Mouse (Mus musculus) lung, embryonic 14.5 days (tissue): Measurements from ENCODE around the gene Nyap1. TPM values are rescaled to one million over a fixed set of nuclear protein-coding genes. Genes with fewer than 3 reads are reported as not detected.
"Not testable (repeated sequence)": the region's sequence is repeated elsewhere in the genome, so short reads cannot be mapped to it uniquely, and the experiment has no call there.

Experiments
- ATAC-seq: fragments of 200-750 bp; cut with Nextera tagmentation; 2 replicates; pipeline ENCODE4 v1.8.0; 2017; ENCODE audit warnings: mild to moderate bottlenecking, moderate TSS enrichment, moderate library complexity; ENCODE audit not compliant: insufficient read depth
- DNase-seq: peaks from one replicate; pipeline ENCODE4 v3.0.0-alpha.2; 2015
- H3K27ac ChIP-seq: fragments of 300-500 bp; sonication (generic); 2 replicates; pipeline ENCODE4 v1.5.1; 2014; ENCODE audit warnings: low read depth, mild to moderate bottlenecking, moderate library complexity
- H3K27me3 ChIP-seq: fragments of 300-500 bp; sonication (generic); 2 replicates; pipeline ENCODE4 v1.6.1; 2014; ENCODE audit warnings: low read length, control low read depth; ENCODE audit not compliant: insufficient read depth
- H3K36me3 ChIP-seq: fragments of 300-500 bp; sonication (generic); 2 replicates; pipeline ENCODE4 v1.6.1; 2014; ENCODE audit warnings: control low read depth; ENCODE audit not compliant: insufficient read depth
- H3K4me1 ChIP-seq: fragments of 300-500 bp; sonication (generic); 2 replicates; pipeline ENCODE4 v1.6.1; 2014; ENCODE audit warnings: antibody characterized with exemption, control low read depth; ENCODE audit not compliant: insufficient read depth
- H3K4me2 ChIP-seq: fragments of 300-500 bp; sonication (generic); 2 replicates; pipeline ENCODE4 v1.6.1; 2014; ENCODE audit warnings: mild to moderate bottlenecking
- H3K4me3 ChIP-seq: fragments of 300-500 bp; sonication (generic); 2 replicates; pipeline ENCODE4 v1.5.1; 2014; ENCODE audit warnings: low read depth, low read length
- H3K9ac ChIP-seq: fragments of 300-500 bp; sonication (generic); 2 replicates; pipeline ENCODE4 v1.6.1; 2014
- H3K9me3 ChIP-seq: fragments of 300-500 bp; sonication (generic); 2 replicates; pipeline ENCODE4 v1.6.1; 2016; ENCODE audit warnings: low read depth, low read length, control low read depth
- CTCF ChIP-seq: IDR thresholded peaks from 2 replicates; pipeline ENCODE4 v1.5.1; 2016; ENCODE audit warnings: antibody characterized with exemption, low read depth
- WGBS: fragments of 180-500 bp; shearing (Covaris S2); extraction: QIAGEN DNeasy Blood & Tissue Kit; methylation state at CpG from one replicate; pipeline ENCODE4 v1.1.7; 2014; 5-methylcytosine and 5-hydroxymethylcytosine counted together
- polyA plus RNA-seq: library from polyadenylated mRNA; unstranded; fragments of >200 nt; fragmentation: Nextera tagmentation; extraction: Ambion mirVana; gene quantifications from 2 replicates; pipeline ENCODE4 v1.2.1, GENCODE M21; 2014

The Nyap1 gene
- polyA plus RNA-seq, 1 experiment from 2014 or later, result 0.93 TPM

DNA sequence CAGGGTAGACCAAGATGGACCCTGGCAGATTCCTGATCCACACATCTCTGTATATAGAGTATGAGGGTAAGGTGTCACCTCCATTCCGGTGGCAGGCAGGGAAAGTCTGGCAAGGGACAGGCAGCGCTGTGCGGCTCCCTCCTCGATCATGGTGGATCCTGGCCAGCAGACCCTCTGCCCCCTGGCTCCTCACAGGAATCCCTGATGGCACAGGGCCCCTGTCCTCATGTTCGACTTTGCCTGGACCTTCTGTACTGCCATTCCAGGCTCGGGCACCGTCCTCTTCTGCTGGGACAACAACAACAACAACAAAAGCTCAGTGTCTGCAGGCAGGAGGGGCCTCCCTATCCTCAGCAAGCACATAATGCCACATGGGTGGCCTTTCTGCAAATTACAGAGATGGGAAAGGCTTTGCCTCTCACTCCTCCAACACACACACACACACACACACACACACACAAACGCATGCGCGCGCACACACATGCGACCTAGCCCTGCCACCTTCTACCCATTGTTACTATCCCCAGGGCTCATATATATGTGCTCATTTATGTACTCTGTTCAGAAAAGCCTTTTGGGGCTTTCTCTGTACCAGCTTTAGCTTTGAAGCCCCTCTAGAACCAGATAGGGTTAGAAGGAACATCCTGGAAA is 7.6 kb downstream of the Nyap1 start:
- DNase-seq (no peak), ATAC-seq (no peak)
- H3K27me3 ChIP-seq, result no peaks in the 10 kb centered on the region
- H3K4me1 ChIP-seq, result no peaks in the 10 kb centered on the region
- peaks cover 34% of the 10 kb centered on the region; the same call in 1 of the 2 replicates for H3K36me3 ChIP-seq
- H3K4me3 ChIP-seq, result no peak overlapping the region
- H3K9me3 ChIP-seq, result no peaks in the 10 kb centered on the region
- no peak overlapping the region for H3K4me2 ChIP-seq
- TF ChIP-seq CTCF, result no peak
- H3K9ac ChIP-seq, result no peak overlapping the region
- no peak overlapping the region for H3K27ac ChIP-seq
- 83% methylated on average over 12 of the region's 12 CpGs for WGBS

DNA sequence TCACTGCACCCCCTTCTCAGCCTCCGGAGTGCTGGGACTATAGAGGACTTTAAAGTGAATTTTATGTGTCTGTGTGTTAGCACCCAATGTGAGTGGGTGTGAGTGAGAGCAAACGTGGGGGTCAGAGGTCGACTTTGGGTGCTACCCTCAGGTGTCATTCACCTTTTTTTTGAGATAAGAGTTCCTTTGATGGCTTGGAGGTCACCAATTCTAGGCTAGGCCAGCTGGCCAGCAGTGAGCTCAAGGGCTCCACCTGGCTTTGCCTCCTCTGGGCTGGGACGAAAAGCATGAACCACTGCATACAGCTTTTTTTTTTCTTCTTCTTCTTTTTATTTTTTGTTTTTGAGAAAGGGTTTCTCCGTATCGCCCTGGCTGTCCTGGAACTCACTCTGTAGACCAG is 14.6 kb downstream of the Nyap1 start:
- TF ChIP-seq CTCF, result no peak
- ATAC-seq (no peak), DNase-seq (no peak)
- no peak overlapping the region for H3K9ac ChIP-seq
- H3K9me3 ChIP-seq, result no peaks in the 10 kb centered on the region
- no peak overlapping the region for H3K4me2 ChIP-seq
- no peak overlapping the region for H3K27ac ChIP-seq
- H3K36me3 ChIP-seq, result no peaks in the 10 kb centered on the region
- WGBS, result 55% methylated on average over 6 of the region's 6 CpGs
- H3K4me1 ChIP-seq, result no peaks in the 10 kb centered on the region
- H3K27me3 ChIP-seq, result no peaks in the 10 kb centered on the region
- H3K4me3 ChIP-seq, result no peak overlapping the region

DNA sequence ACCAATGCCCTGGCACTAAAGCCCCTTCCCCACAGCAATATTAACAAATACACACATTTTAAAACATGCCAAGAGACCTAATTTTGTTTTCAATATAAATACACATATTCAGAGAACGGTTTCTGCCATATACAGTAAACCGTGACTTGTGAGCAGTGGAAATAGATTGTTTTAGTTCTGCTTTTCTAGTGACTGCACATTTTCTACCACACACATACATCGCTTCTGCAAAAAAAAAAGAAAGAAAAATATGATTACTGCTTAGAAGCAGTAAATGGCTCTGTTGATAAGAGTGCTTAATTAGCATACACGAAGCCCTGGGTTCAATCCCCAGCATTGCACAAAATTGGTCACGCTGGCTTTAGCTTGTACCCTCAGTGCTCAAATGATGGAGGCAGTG is 17.6 kb downstream of the Nyap1 start:
- Histone ChIP-seq H3K27me3 (no peaks in the 10 kb centered on the region), H3K9ac (no peak overlapping the region), H3K4me3 (no peak overlapping the region), H3K4me2 (no peak overlapping the region), H3K4me1 (no peaks in the 10 kb centered on the region), H3K27ac (no peak overlapping the region), H3K9me3 (no peaks in the 10 kb centered on the region), H3K36me3 (no peaks in the 10 kb centered on the region)
- no peak for TF ChIP-seq CTCF
- ATAC-seq, result no peak
- 82% methylated on average over 5 of the region's 5 CpGs for WGBS
- no peak for DNase-seq

DNA sequence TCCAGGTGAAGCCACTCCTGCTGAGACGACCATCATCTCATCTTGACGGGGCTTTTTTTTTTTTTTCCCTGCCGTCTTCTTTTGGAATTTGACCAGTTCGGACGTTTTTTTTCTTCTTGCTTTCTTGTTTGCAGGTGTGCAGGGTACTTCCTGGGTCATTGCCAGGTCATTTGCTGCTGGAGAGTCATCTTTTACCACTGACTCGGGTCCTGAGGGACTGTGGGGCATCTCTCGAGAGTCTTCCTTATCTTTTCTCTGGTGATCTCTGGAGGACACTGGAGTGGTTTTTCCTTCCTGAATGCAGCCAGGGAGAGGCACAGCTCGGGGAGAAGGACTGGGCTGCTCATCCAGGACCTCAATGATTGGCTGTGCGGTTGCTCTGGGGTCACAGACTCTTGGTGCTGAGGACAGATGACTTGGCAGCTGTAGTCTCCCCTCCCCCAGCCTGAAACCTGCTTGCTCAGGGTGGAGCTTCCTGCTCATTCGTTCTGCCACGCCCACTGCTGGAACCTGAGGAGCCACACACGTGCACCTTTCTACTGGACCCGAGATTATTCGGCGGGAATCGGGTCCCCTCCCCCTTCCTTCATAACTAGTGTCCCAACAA is 20.7 kb downstream of the Nyap1 start:
- DNase-seq (peak; percentile 54), ATAC-seq (peak; percentile 24; the same call in 1 of the 2 replicates)
- H3K36me3 ChIP-seq, H3K4me1 ChIP-seq, H3K27me3 ChIP-seq, H3K4me3 ChIP-seq, H3K9ac ChIP-seq, H3K27ac ChIP-seq, H3K9me3 ChIP-seq: not testable (repeated sequence)
- H3K4me2 ChIP-seq, result peak overlapping the region; percentile 55
- WGBS, result 2% methylated on average over 10 of the region's 16 CpGs

DNA sequence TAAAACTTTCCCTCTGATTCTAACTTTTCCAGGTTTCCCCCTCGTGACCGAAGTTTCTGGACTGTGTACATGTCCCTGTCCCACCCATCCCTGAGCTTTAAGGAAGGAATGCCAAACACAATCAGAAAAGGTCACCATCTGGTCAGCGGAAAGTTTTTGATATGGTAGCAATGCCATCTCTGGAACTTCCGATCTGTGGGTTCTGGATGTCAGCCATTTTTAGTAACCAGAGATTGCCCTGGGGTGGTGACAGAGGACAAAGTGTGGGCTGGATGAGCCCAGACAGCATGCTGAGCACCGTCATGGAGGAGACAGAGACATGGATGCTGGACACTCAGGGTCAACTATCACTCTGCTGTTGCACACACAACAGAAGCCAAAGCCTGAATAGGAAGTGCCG is 22.3 kb downstream of the Nyap1 start:
- no peaks in the 10 kb centered on the region for H3K27me3 ChIP-seq
- TF ChIP-seq CTCF, result no peak
- H3K4me3 ChIP-seq, result no peak overlapping the region
- H3K27ac ChIP-seq, result no peak overlapping the region
- H3K9ac ChIP-seq, result no peak overlapping the region
- H3K9me3 ChIP-seq, result no peaks in the 10 kb centered on the region
- DNase-seq (no peak), ATAC-seq (no peak)
- no peaks in the 10 kb centered on the region for H3K36me3 ChIP-seq
- 69% methylated on average over 6 of the region's 6 CpGs for WGBS
- H3K4me1 ChIP-seq, result no peaks in the 10 kb centered on the region
- H3K4me2 ChIP-seq, result no peak overlapping the region

DNA sequence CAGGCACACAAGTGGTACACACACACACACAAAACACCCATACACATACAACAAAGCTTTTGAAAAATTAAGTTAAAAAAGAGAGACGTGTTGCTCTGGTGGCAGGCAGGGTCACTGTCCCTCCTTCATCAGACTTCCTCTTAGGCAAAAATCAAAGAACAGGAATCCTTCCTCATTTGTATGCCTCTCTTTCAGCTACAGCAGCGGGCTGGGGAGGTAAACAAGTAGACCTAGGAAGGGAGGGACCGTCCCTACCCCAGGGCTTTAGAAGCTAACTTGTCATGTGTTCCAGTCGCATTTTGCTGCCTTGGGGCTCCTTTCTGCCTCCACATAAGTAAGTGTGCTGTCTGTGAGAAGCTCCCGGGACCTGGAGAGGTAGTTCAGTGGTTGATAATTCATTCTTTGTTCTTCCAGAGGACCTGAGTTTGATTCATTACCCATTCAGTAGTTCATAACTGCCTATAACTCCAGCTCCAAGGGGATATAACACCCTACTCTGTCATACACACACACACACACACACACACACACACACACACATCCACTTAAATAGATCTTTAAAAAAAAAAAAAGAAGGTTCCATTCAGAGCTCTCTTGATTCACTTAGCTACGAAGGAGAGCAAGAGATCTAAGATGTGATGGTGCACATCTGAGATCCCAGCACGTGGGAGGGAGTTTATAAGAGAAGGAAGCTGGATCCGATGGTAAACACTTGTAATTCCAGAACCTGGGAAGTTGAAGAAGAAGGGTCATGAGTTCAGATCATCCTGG is 23.2 kb downstream of the Nyap1 start:
- Histone ChIP-seq H3K9ac (no peak overlapping the region), H3K27ac (no peak overlapping the region), H3K36me3 (no peaks in the 10 kb centered on the region), H3K27me3 (no peaks in the 10 kb centered on the region), H3K4me2 (no peak overlapping the region), H3K4me1 (no peaks in the 10 kb centered on the region), H3K9me3 (no peaks in the 10 kb centered on the region), H3K4me3 (no peak overlapping the region)
- DNase-seq (no peak), ATAC-seq (no peak)
- 49% methylated on average over 8 of the region's 8 CpGs for WGBS
- TF ChIP-seq CTCF, result no peak

DNA sequence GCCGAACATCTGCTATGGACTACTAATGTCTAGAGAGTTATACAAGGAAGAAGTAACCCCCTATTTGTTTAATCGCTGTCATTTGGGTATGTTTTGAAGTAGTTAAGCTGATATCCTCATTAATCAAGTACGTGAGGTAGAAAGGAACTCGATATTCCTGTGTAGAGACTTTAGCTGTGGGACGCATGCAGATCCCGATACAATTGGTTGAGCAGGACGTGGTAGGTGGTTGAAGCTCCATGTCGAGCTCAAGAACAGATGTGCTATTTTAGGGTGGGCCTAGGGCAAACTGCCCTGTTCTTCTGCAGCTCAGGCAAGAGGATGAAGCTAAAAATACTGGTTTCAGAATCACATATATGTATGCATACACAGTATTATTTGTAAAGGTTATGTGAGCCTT is 25.7 kb downstream of the Nyap1 start:
- no peak for DNase-seq
- WGBS, result 62% methylated on average over 8 of the region's 8 CpGs

More for the DNA sequence above, 25.7 kb downstream of the Nyap1 start:
- no peaks in the 10 kb centered on the region for H3K36me3 ChIP-seq
- H3K4me3 ChIP-seq, result no peak overlapping the region
- H3K9me3 ChIP-seq, result no peaks in the 10 kb centered on the region
- H3K27me3 ChIP-seq, result no peaks in the 10 kb centered on the region
- H3K4me1 ChIP-seq, result no peaks in the 10 kb centered on the region
- TF ChIP-seq CTCF, result no peak
- no peak for ATAC-seq
- no peak overlapping the region for H3K27ac ChIP-seq
- no peak overlapping the region for H3K4me2 ChIP-seq
- H3K9ac ChIP-seq, result no peak overlapping the region
